Mouse (Mus musculus): ENCODE data around the gene Rgma.

The Rgma gene

DNA sequence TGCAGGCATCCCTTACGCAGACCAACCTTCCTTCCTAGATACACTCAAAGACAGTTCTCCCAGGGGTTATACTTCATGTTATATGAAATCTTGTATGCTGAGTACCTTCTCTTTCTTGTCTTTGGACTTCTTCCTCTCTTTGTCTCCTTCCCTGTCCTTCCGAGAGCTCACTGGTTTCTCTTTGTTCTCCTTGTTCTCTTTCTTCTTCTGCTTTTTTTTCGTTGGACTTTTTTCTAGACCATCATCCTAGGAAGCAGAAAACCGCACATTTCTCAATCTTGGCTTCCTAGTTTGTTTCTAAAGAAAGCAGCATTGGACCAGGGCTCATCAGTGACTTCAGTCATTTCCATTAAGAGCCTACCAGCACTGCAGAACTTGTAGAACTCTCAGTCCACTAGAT lies 76.3 kb downstream of the Rgma start:
- no peak for DNase-seq

DNA sequence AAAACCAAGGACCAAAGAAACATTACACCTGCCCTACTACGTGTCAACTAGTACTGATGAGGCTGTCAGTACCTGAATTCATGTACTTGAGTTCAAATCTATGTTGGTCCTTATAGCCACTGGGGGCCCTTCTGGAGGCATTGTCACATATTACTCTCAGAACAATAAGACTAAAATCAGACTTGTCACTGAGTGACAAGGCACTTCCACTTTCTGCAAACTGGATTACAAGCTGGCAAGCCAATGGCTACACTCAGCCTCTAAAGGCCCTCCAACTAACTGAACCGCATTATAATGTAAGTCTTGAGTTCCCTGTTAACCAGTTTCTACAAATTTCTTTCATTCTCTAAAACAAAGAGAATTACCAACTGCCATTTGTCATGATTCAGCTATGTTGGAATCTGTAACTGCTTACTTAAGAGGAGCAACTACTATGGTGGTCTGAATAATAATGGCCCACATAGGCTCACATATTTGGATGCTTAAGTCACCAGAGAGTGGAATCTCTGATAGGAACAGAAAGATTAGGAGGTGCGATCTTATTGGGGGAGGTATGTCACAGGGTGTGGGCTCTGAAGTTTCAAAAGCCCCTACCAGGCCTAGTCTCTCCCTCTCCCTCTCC lies 77.0 kb downstream of the Rgma start:
- DNase-seq, result no peak

DNA sequence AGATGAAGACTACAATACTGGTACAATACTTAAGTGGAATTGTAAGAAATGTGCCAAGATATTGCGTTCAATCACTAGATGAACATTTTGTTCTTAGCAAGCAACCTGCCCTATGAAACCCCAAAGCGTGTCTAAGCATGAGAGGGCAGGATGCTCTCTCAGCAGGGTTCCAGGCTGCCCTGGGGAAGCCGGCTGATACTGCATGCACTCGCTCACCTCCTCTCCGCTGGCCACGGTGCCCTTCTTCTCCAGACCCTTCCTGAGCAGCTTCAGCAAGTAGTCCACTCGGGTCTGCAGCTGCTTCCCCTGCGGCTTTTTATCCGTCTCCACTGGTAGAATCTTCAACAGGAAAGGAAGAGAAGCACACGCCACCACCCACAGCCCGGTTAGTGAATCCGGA lies 78.8 kb downstream of the Rgma start:
- DNase-seq, result no peak

DNA sequence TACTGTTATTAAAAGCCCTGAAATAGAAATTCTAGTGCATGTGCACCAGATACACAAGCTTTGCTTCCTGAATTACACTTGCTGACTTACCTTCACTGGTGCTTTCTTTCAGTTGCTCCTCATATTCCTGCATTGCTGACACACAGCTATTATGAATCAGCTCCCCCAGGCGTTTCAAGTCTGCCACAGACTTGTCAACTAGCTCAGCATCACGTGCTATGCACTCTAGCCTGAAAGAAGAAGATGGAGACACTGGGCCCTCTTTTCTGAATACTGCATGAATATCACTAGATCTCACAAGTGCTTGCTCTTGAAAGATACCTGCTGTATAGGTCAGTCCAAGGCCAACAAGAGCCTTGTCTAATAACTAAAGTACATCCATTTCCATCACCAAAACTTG lies 88.2 kb downstream of the Rgma start:
- DNase-seq, result no peak

DNA sequence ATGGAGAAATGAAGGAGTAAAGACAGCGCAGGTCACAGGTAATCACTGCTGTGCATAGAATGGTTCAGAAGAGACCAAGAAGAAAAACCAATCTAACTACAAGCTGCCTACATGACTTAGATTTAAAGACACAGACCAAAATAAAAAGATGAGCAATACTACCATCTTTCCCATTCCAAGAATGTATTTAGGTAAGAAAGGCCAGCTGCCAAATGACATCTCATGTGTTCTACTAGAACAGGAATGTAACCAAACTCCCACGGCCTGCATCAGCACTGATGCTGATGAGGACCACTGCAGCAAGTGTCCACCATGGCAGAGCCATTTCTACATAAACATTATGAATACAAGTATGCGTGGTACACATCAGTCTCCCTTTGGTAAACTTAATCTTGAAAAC lies 92.4 kb downstream of the Rgma start:
- DNase-seq, result no peak
